Mouse (Mus musculus) neural tube, embryonic 12.5 days (tissue): Measurements from ENCODE around the gene Serpina12. TPM values are rescaled to one million over a fixed set of nuclear protein-coding genes. Genes with fewer than 3 reads are reported as not detected.

ENCODE experiments used
- ATAC-seq: fragments of 200-750 bp; cut with Nextera tagmentation; 2 replicates; pipeline ENCODE4 v1.8.0; 2017; ENCODE audit warnings: low read depth, mild to moderate bottlenecking, moderate TSS enrichment, moderate library complexity; ENCODE audit not compliant: low FRiP score
- H3K27ac ChIP-seq: fragments of 300-500 bp; sonication (generic); 2 replicates; pipeline ENCODE4 v1.5.1; 2016
- H3K27me3 ChIP-seq: fragments of 300-500 bp; sonication (generic); replicated peaks from 2 replicates; pipeline ENCODE4 v1.6.1; 2016; ENCODE audit warnings: mild to moderate bottlenecking
- H3K36me3 ChIP-seq: fragments of 300-500 bp; sonication (generic); 2 replicates; pipeline ENCODE4 v1.6.1; 2016; ENCODE audit warnings: mild to moderate bottlenecking
- H3K4me1 ChIP-seq: fragments of 300-500 bp; sonication (generic); 2 replicates; pipeline ENCODE4 v1.6.1; 2016
- H3K4me2 ChIP-seq: fragments of 300-500 bp; sonication (generic); replicated peaks from 2 replicates; pipeline ENCODE4 v1.6.1; 2016; ENCODE audit warnings: mild to moderate bottlenecking
- H3K4me3 ChIP-seq: fragments of 300-500 bp; sonication (generic); 2 replicates; pipeline ENCODE4 v1.5.1; 2016
- H3K9ac ChIP-seq: fragments of 300-500 bp; sonication (generic); 2 replicates; pipeline ENCODE4 v1.6.1; 2016; ENCODE audit warnings: mild to moderate bottlenecking
- H3K9me3 ChIP-seq: fragments of 300-500 bp; sonication (generic); 2 replicates; pipeline ENCODE4 v1.6.1; 2016; ENCODE audit warnings: mild to moderate bottlenecking
- WGBS: fragments of 180-500 bp; shearing (Covaris S2); methylation state at CpG from one replicate; pipeline ENCODE4 v1.1.7; 2016; 5-methylcytosine and 5-hydroxymethylcytosine counted together
- polyA plus RNA-seq: library from polyadenylated mRNA; unstranded; fragments of >200 nt; fragmentation: Nextera tagmentation; extraction: Ambion mirVana; gene quantifications from 2 replicates; pipeline ENCODE4 v1.2.1, GENCODE M21; 2016

The Serpina12 gene
- polyA plus RNA-seq, 1 experiment from 2014 or later: not detected

DNA sequence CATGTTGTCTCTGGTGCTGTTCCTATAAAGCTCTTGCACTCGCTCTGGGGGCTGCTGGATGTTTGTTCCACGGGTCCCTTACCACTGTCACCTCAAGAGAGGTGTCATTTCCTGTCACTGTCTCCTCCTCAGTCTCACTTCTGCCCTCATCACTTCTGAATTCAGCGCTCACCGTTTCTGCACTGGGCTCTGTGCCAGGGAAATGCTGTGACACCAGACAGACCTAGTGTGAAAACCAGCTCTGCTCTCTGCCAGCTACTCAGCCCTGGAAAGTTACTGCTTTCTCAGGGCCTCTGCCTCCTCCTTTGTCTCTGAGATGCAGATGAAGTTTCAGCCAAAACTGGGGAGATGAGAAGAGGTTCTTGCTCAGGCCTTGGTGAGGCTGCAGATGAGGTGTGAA is 12.8 kb upstream of the Serpina12 start:
- WGBS: 62% methylated on average over 4 of the region's 4 CpGs
- Histone ChIP-seq H3K36me3 (no peaks in the 10 kb centered on the region), H3K4me3 (no peak overlapping the region), H3K9me3 (no peaks in the 10 kb centered on the region), H3K9ac (no peak overlapping the region), H3K4me1 (no peaks in the 10 kb centered on the region), H3K27me3 (no peaks in the 10 kb centered on the region), H3K27ac (no peak overlapping the region), H3K4me2 (no peak overlapping the region)
- ATAC-seq: no peak

DNA sequence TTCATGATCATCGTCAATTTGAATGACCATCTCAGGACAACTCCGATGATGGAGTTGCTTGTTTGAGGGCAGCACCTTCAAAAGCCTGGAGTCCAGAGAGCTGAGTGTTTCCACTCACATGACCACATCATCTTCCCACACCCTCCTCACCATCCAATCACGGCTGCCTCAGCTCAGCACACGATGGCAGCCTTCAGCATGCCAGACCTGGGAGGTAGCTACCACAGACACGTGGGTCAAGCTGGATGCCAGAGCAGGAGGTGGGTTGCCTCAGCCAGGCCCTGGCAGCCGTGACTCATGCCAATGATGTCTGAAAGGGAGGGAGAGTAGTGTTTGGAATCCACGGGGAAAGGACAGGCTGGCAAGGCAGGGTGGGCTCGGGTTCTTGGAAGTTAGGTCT is 11.5 kb upstream of the Serpina12 start:
- H3K4me3 ChIP-seq: no peak overlapping the region
- 87% methylated on average over 8 of the region's 8 CpGs for WGBS
- H3K9ac ChIP-seq: no peak overlapping the region
- no peak overlapping the region for H3K4me2 ChIP-seq
- H3K27ac ChIP-seq: no peak overlapping the region
- H3K9me3 ChIP-seq: no peaks in the 10 kb centered on the region
- no peaks in the 10 kb centered on the region for H3K4me1 ChIP-seq
- H3K27me3 ChIP-seq: no peaks in the 10 kb centered on the region
- H3K36me3 ChIP-seq: no peaks in the 10 kb centered on the region
- no peak for ATAC-seq

DNA sequence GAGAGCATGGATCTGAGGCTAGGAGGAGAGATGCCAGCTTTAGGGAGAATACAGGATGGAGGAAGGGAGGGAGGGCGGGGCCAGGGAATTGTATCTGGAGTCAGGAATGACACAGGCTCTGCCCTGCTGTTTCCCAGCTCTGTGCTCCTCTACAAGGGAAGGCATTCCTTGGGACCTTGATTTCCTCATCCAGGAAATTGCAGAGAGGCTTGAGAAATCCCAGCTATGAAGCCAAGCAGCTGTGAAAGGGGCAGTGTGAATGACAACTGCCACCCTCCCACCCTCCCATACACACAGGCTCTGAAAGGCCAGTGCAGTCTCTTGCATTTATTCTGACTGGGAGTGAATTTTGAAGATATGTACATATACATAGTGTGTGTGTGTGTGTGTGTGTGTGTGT is 9.8 kb upstream of the Serpina12 start:
- H3K4me2 ChIP-seq: no peak overlapping the region
- H3K4me3 ChIP-seq: no peak overlapping the region
- no peaks in the 10 kb centered on the region for H3K36me3 ChIP-seq
- no peaks in the 10 kb centered on the region for H3K9me3 ChIP-seq
- ATAC-seq: no peak
- 60% methylated on average over 1 of the region's 1 CpGs for WGBS
- H3K4me1 ChIP-seq: no peaks in the 10 kb centered on the region
- no peaks in the 10 kb centered on the region for H3K27me3 ChIP-seq
- H3K27ac ChIP-seq: no peak overlapping the region
- H3K9ac ChIP-seq: no peak overlapping the region

DNA sequence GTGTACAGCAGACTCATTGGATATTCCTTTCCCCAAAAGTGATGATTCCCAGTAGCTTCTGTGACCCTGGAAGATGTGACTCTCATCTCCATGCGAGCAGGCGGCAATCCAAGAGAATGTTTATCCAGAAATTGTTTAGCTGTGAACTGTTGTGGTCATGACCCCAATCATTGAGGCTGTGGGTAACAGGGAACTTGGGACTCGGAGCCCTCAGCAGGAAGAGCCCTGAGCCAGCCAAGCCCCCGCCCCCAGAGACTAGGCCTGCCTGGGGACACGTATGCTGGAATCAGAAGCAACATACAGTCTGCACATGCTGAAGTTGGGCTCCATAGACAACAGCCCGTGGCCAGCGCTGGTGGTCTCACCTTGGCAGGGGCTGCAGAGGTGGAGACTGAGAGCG is 1.5 kb upstream of the Serpina12 start:
- no peak for ATAC-seq
- 90% methylated on average over 8 of the region's 8 CpGs for WGBS
- no peaks in the 10 kb centered on the region for H3K36me3 ChIP-seq
- no peak overlapping the region for H3K27ac ChIP-seq
- H3K4me3 ChIP-seq: no peak overlapping the region
- H3K27me3 ChIP-seq: no peaks in the 10 kb centered on the region
- no peak overlapping the region for H3K9ac ChIP-seq
- H3K4me1 ChIP-seq: no peaks in the 10 kb centered on the region
- no peaks in the 10 kb centered on the region for H3K9me3 ChIP-seq
- no peak overlapping the region for H3K4me2 ChIP-seq

DNA sequence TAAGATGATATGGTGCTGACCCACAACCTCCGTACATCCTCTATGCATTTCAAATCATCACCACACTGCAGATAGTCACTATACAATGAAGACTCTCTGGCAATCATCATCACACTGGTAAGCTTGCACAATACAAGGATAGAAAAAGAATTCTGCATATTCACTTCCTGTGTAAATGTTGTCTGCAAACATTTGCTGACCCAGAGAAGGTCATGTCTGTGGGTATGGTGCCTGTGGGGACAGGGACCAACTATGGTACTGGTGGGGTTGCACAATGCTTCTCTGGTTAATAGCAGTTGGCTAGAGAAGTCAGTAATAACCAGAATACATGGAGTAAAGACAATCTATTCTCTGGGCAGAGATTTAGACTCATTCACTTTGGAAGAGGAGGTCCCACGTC is 1.5 kb downstream of the Serpina12 start:
- Histone ChIP-seq H3K27ac (no peak overlapping the region), H3K4me1 (no peaks in the 10 kb centered on the region), H3K4me3 (no peak overlapping the region), H3K4me2 (no peak overlapping the region), H3K9me3 (no peaks in the 10 kb centered on the region), H3K27me3 (no peaks in the 10 kb centered on the region), H3K36me3 (no peaks in the 10 kb centered on the region), H3K9ac (no peak overlapping the region)
- 89% methylated on average over 2 of the region's 2 CpGs for WGBS
- ATAC-seq: no peak

- Histone ChIP-seq H3K9me3 (no peaks in the 10 kb centered on the region), H3K9ac (no peak overlapping the region), H3K36me3 (no peaks in the 10 kb centered on the region), H3K4me3 (no peak overlapping the region), H3K27ac (no peak overlapping the region), H3K4me1 (no peaks in the 10 kb centered on the region), H3K4me2 (no peak overlapping the region), H3K27me3 (no peaks in the 10 kb centered on the region)
- WGBS: 73% methylated on average over 6 of the region's 6 CpGs
- ATAC-seq: no peak
Measured at GRCm38 (mm10) chr12:104041401-104041800, 2.8 kb downstream of the Serpina12 start.

DNA sequence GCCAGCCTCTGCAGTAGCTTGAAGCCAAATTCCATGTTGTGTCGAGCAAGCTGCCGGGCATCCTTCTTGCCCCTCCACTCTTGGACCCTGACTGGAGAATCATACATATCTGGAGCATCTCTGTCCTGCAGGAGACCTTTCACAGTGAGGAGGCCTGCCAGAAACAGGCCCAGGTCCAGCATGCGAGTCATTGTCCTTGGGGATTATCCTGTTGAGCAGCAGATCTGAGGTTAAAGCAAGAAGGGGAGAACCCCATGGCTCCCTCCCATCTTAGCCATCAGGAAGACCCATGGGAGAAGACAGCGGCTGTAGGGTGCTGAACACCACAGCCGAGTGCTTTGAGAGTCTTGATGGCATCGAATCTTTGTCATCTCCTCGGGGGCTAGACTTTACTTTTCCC is 6.1 kb downstream of the Serpina12 start:
- no peaks in the 10 kb centered on the region for H3K36me3 ChIP-seq
- H3K27ac ChIP-seq: no peak overlapping the region

GRCm38 (mm10) chr12:104033752-104034151 is 10.5 kb downstream of the Serpina12 start:
- no peak for ATAC-seq
- Histone ChIP-seq H3K4me1 (no peaks in the 10 kb centered on the region), H3K36me3 (no peaks in the 10 kb centered on the region), H3K4me2 (no peak overlapping the region), H3K27me3 (no peaks in the 10 kb centered on the region), H3K27ac (no peak overlapping the region), H3K4me3 (no peak overlapping the region), H3K9me3 (no peaks in the 10 kb centered on the region), H3K9ac (no peak overlapping the region)
- 85% methylated on average over 1 of the region's 1 CpGs for WGBS

More for the DNA sequence above, 6.1 kb downstream of the Serpina12 start:
- Histone ChIP-seq H3K9me3 (no peaks in the 10 kb centered on the region), H3K4me2 (no peak overlapping the region), H3K27me3 (no peaks in the 10 kb centered on the region), H3K4me3 (no peak overlapping the region), H3K4me1 (no peaks in the 10 kb centered on the region), H3K9ac (no peak overlapping the region)
- 93% methylated on average over 7 of the region's 7 CpGs for WGBS
- ATAC-seq: no peak

GRCm38 (mm10) chr12:104029986-104030385 is 14.3 kb downstream of the Serpina12 start:
- ATAC-seq: no peak
- Histone ChIP-seq H3K9me3 (no peaks in the 10 kb centered on the region), H3K9ac (no peak overlapping the region), H3K27ac (no peak overlapping the region), H3K4me1 (no peaks in the 10 kb centered on the region), H3K4me2 (no peak overlapping the region), H3K36me3 (no peaks in the 10 kb centered on the region), H3K27me3 (no peaks in the 10 kb centered on the region), H3K4me3 (no peak overlapping the region)
- 45% methylated on average over 8 of the region's 8 CpGs for WGBS

DNA sequence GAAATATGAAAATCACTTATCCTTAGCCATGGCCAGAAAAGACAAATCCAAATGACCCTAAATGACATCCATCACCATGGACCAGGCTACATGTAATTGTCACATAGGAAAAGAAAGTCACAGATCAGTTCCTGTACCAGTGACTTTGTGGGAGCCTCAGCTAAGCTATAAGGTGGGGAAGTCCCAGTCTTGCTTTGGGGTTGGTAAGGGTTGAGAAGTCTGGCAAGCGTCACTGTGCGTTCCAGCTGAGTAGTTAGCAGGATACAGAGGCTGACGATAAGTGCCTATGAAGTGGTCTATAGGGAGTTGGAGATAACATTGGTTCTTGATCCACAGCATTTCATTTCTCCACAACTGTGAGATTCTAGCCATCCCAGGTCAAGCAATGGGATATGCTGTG is 29.0 kb downstream of the Serpina12 start:
- H3K4me1 ChIP-seq: no peaks in the 10 kb centered on the region
- no peaks in the 10 kb centered on the region for H3K36me3 ChIP-seq
- H3K27ac ChIP-seq: no peak overlapping the region
- no peak overlapping the region for H3K9ac ChIP-seq
- WGBS: 87% methylated on average over 3 of the region's 3 CpGs
- no peaks in the 10 kb centered on the region for H3K27me3 ChIP-seq
- peaks cover 10% of the 10 kb centered on the region; the same call in 1 of the 2 replicates for H3K9me3 ChIP-seq
- ATAC-seq: no peak
- H3K4me2 ChIP-seq: no peak overlapping the region
- H3K4me3 ChIP-seq: no peak overlapping the region

- H3K4me3 ChIP-seq: no peak within 1 kb of the TSS
- WGBS: 84% methylated on average over 6 of the region's 6 CpGs
- no peak within 1 kb of the TSS for H3K27ac ChIP-seq
- no peaks in the 10 kb centered on the region for H3K36me3 ChIP-seq
- H3K4me1 ChIP-seq: no peaks in the 10 kb centered on the region
- H3K9me3 ChIP-seq: peaks cover 7% of the 10 kb centered on the region; the same call in 1 of the 2 replicates
- H3K27me3 ChIP-seq: no peaks in the 10 kb centered on the region
- no peak within 1 kb of the TSS for H3K4me2 ChIP-seq
- no peak within 1 kb of the TSS for H3K9ac ChIP-seq
- ATAC-seq: no peak
Measured at GRCm38 (mm10) chr12:104013620-104014019, 30.6 kb downstream of the Serpina12 start, which contains the start of gene Serpina9. Gene Serpina9, minus strand, starts transcription at chr12:104013755.

DNA sequence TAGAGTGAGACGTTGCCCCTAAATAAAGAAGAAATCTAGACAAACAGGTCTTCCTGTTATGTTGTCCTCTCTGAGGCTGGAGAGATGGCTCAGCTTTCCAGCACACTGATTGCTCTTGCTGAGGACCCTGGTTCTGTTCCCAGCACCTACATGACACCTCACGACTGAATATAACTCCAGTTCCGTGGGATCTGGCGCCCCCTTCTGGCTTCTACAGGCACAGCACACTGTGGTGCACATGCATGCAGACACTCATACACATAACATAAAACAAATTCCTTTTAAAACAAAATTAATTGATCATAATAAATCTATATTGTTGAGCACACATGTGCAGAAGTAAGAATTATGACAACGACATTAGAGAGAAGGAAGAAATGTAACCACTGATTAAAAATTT is 39.6 kb downstream of the Serpina12 start:
- no peaks in the 10 kb centered on the region for H3K36me3 ChIP-seq
- no peak overlapping the region for H3K4me2 ChIP-seq
- no peak overlapping the region for H3K27ac ChIP-seq
- H3K9me3 ChIP-seq: no peaks in the 10 kb centered on the region
- H3K4me3 ChIP-seq: no peak overlapping the region
- WGBS: 78% methylated on average over 5 of the region's 5 CpGs
- ATAC-seq: no peak
- no peaks in the 10 kb centered on the region for H3K27me3 ChIP-seq
- no peak overlapping the region for H3K9ac ChIP-seq
- no peaks in the 10 kb centered on the region for H3K4me1 ChIP-seq

- H3K4me3 ChIP-seq: no peak overlapping the region
- H3K36me3 ChIP-seq: no peaks in the 10 kb centered on the region
- no peak overlapping the region for H3K4me2 ChIP-seq
- no peaks in the 10 kb centered on the region for H3K9me3 ChIP-seq
- WGBS: 78% methylated on average over 4 of the region's 4 CpGs
- no peaks in the 10 kb centered on the region for H3K4me1 ChIP-seq
- H3K27me3 ChIP-seq: no peaks in the 10 kb centered on the region
- no peak overlapping the region for H3K9ac ChIP-seq
- H3K27ac ChIP-seq: no peak overlapping the region
- ATAC-seq: no peak
Measured at GRCm38 (mm10) chr12:104003238-104003612, 41.0 kb downstream of the Serpina12 start.
